Mouse (Mus musculus) megakaryocyte, embryonic 14.5 days (primary cell): ENCODE data around the gene Gpat2.

Source experiments
- FLI1 ChIP-seq: IDR thresholded peaks from 2 replicates; pipeline ENCODE4 v1.6.1; 2012; ENCODE audit warnings: low read length, inconsistent platforms, mixed read lengths
- GATA1 ChIP-seq: IDR thresholded peaks from 3 replicates; pipeline ENCODE4 v1.6.1; 2012; ENCODE audit warnings: mixed read lengths, low read length, inconsistent platforms, borderline replicate concordance

GRCm38 (mm10) chr2:127375759-127376341 is 49.1 kb upstream of the Gpat2 start:
- TF ChIP-seq GATA1: no peak
- TF ChIP-seq FLI1: no peak
